Mouse (Mus musculus): ENCODE measurements around the gene Mapt.

DNA sequence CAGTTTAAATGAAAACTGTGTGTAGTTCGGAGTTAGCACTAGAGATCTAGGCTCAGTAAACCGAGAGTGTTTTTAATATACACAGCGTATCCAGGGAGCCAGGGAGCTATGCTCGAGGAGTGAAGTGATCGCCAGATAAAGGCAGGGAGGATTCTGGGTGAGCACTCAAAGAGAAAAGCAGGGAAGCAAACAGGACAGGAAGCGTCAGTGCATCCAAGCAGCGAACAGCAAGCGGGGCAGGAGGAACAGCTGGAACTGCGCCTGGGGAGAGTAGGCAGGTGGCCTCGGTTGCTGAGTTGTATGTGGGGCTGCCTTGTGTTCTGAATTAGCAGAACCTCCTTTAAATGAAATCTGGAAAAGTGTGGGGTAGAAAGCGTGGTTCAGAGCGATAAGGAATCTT, 71.4 kb downstream of the Mapt start:
- TF ChIP-seq CTCF (IDR thresholded peaks at IDR 0.05; ENCODE audit: control insufficient read depth, insufficient read depth, insufficient replicate concordance, low read depth, low read length) (no peak), POLR2A (IDR thresholded peaks at IDR 0.05; ENCODE audit: control insufficient read depth, low read depth, low read length) (no peak)

Data from testis, adult 2 months (tissue).